Comparison of ENCODE assay signal across 8 mouse cellular contexts in the genomic region with DNA sequence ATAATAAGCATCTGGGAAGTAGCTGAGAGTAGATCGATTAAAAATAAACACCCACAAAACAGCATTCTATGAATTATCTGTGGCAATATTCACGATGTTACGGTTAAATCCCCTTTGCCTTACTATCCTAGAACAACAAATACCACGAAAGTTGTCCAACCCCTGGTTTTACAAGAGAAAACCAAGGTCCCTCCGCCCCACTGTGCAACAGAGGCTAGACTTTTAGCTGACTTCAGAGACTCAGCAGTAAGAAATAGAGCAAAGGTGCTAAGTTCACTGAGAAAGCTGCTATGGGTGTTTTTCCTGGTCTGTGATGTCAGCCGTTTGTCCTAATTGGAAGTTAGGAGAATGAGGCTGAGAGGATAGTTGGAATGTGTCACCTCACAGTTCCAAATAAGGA. TPM values are rescaled to one million over a fixed set of nuclear protein-coding genes. Genes with fewer than 3 reads are reported as not detected.
DNase-seq lines count a peak whose midpoint lies in the region; ATAC-seq and TF ChIP-seq lines count a peak whose summit lies in the region.

No protein-coding gene starts in this region.

- H3K4me1 ChIP-seq in thymus, adult 2 months (replicated peaks; ENCODE audit: control insufficient read depth, insufficient read depth, low read length), result peaks cover 24% of the 10 kb centered on the region
- peaks cover 25% of the 10 kb centered on the region for H3K4me1 ChIP-seq in limb, embryonic 15.5 days

- 0 out of 2 replicates have a peak overlapping the region, but pooled peaks have one; percentile 79 for H3K27ac ChIP-seq in thymus, adult 2 months (ENCODE audit: control insufficient read depth, insufficient read depth, low read length)
- peak overlapping the region; percentile 91 for H3K27ac ChIP-seq in limb, embryonic 15.5 days

- H3K4me3 ChIP-seq in thymus, adult 2 months (ENCODE audit: control insufficient read depth, insufficient read depth, low read length), result peak overlapping the region; percentile 81
- H3K4me3 ChIP-seq in limb, embryonic 15.5 days, result peak overlapping the region; percentile 61

- WGBS in thymus, adult 2 months, result 12% methylated on average over 6 of the region's 6 CpGs
- 53% methylated on average over 6 of the region's 6 CpGs for WGBS in limb, embryonic 15.5 days

- no peak overlapping the region for H3K9ac ChIP-seq in limb, embryonic 15.5 days

- no peaks in the 10 kb centered on the region for H3K9me3 ChIP-seq in limb, embryonic 15.5 days

- DNase-seq in embryo, embryonic 11 days, result peak; percentile 5
- DNase-seq in embryo, embryonic 10 days (ENCODE audit: low spot score), result no peak
- DNase-seq in thymus, adult 2 months, result no peak
- no peak for DNase-seq in thymus, postnatal 0 days (ENCODE audit: low spot score)
- DNase-seq in yolk sac, embryonic 10.5 days (ENCODE audit: low spot score), result peak; percentile 47
- DNase-seq in adrenal gland, adult 18-20 months (ENCODE audit: low spot score in 2 of 2), result no peak
- no peak for DNase-seq in adrenal gland, postnatal 36 days

- ATAC-seq in limb, embryonic 15.5 days (ENCODE audit: insufficient number of reproducible peaks, low FRiP score, low TSS enrichment, low read depth), result no peak

- H3K36me3 ChIP-seq in thymus, adult 2 months (ENCODE audit: control insufficient read depth, insufficient read depth, low read length), result no peaks in the 10 kb centered on the region
- H3K36me3 ChIP-seq in limb, embryonic 15.5 days, result peaks cover 5% of the 10 kb centered on the region

- H3K4me2 ChIP-seq in limb, embryonic 15.5 days, result peak overlapping the region; percentile 88

- H3K27me3 ChIP-seq in thymus, adult 2 months (ENCODE audit: control insufficient read depth, insufficient read depth, low read length), result no peaks in the 10 kb centered on the region
- peaks cover 8% of the 10 kb centered on the region; the same call in 1 of the 2 replicates for H3K27me3 ChIP-seq in limb, embryonic 15.5 days

- TF ChIP-seq POLR2A in thymus, adult 2 months (IDR thresholded peaks at IDR 0.05; ENCODE audit: control insufficient read depth, extremely low read depth, insufficient read depth, low read length, poor library complexity), result no peak

- TF ChIP-seq CTCF in thymus, adult 2 months (IDR thresholded peaks at IDR 0.05; ENCODE audit: borderline replicate concordance, control insufficient read depth, extremely low read depth, insufficient read depth, low read length, poor library complexity), result no peak

RNA-seq across cellular contexts. Expression of a gene that starts 1.0 kb away (rescaled TPM):
- 6.8 and 7.2 TPM in 2 replicates for polyA plus RNA-seq in thymus, adult 2 months (2012; rRNA removed)
- 1.2 TPM in 2 replicates for polyA plus RNA-seq in thymus, postnatal 0 days (2015; fragmentation: Nextera tagmentation; extraction: Ambion mirVana)
- 0.79 and 1.9 TPM in 2 replicates for polyA plus RNA-seq in limb, embryonic 15.5 days (2015; fragmentation: Nextera tagmentation; extraction: Ambion mirVana)
- total RNA-seq in adrenal gland, adult 18-20 months (2021), result 1 to 10 TPM; 2.4 to 3.2 TPM
- 1 to 10 TPM; 1.5 TPM for total RNA-seq in adrenal gland, postnatal 36 days (2021)

RNA-seq across cellular contexts. Expression of a gene that starts 1.9 kb away (rescaled TPM):
- 90.6 and 141 TPM in 2 replicates for polyA plus RNA-seq in thymus, adult 2 months (2012; rRNA removed)
- 28.2 and 30.2 TPM in 2 replicates for polyA plus RNA-seq in thymus, postnatal 0 days (2015; fragmentation: Nextera tagmentation; extraction: Ambion mirVana)
- polyA plus RNA-seq in limb, embryonic 15.5 days (2015; fragmentation: Nextera tagmentation; extraction: Ambion mirVana), result 32.7 and 37.7 TPM in 2 replicates
- total RNA-seq in adrenal gland, adult 18-20 months (2021), result 10 to 100 TPM; 34.6 to 35.8 TPM
- 10 to 100 TPM; 34.8 to 40.0 TPM for total RNA-seq in adrenal gland, postnatal 36 days (2021)

RNA-seq across cellular contexts. Expression of a gene that starts 11.0 kb away (rescaled TPM):
- polyA plus RNA-seq in thymus, adult 2 months (2012; rRNA removed), result 1.8 and 3.0 TPM in 2 replicates
- polyA plus RNA-seq in thymus, postnatal 0 days (2015; fragmentation: Nextera tagmentation; extraction: Ambion mirVana), result 0.54 and 0.85 TPM in 2 replicates
- polyA plus RNA-seq in limb, embryonic 15.5 days (2015; fragmentation: Nextera tagmentation; extraction: Ambion mirVana), result not detected in 2 replicates
- under 1 TPM in 1 of 2 experiments, not detected in 1; 0.38 TPM for total RNA-seq in adrenal gland, adult 18-20 months (2021)
- total RNA-seq in adrenal gland, postnatal 36 days (2021), result not detected

RNA-seq across cellular contexts. Expression of a gene that starts 17.6 kb away (rescaled TPM):
- 120 and 126 TPM in 2 replicates for polyA plus RNA-seq in thymus, adult 2 months (2012; rRNA removed)
- 246 and 259 TPM in 2 replicates for polyA plus RNA-seq in thymus, postnatal 0 days (2015; fragmentation: Nextera tagmentation; extraction: Ambion mirVana)
- polyA plus RNA-seq in limb, embryonic 15.5 days (2015; fragmentation: Nextera tagmentation; extraction: Ambion mirVana), result 173 and 191 TPM in 2 replicates
- total RNA-seq in adrenal gland, adult 18-20 months (2021), result 100 to 1,000 TPM; 199 to 243 TPM
- 100 to 1,000 TPM; 243 to 301 TPM for total RNA-seq in adrenal gland, postnatal 36 days (2021)

RNA-seq across cellular contexts. Expression of a gene that starts 46.9 kb away (rescaled TPM):
- 5.2 and 7.1 TPM in 2 replicates for polyA plus RNA-seq in thymus, adult 2 months (2012; rRNA removed)
- polyA plus RNA-seq in thymus, postnatal 0 days (2015; fragmentation: Nextera tagmentation; extraction: Ambion mirVana), result 15.1 and 16.4 TPM in 2 replicates
- 29.8 and 41.9 TPM in 2 replicates for polyA plus RNA-seq in limb, embryonic 15.5 days (2015; fragmentation: Nextera tagmentation; extraction: Ambion mirVana)
- 10 to 100 TPM; 13.6 to 26.7 TPM for total RNA-seq in adrenal gland, adult 18-20 months (2021)
- total RNA-seq in adrenal gland, postnatal 36 days (2021), result 10 to 100 TPM; 20.8 to 27.0 TPM

Comparison
In these comparisons a context has a peak if more than half of its experiments do, and no peak if none do; other contexts are left out.
1. DNase-seq: peak in embryo, embryonic 11 days (single experiment) and yolk sac, embryonic 10.5 days (single experiment); none in embryo, embryonic 10 days (single experiment), thymus, adult 2 months (single experiment), thymus, postnatal 0 days (single experiment), adrenal gland, adult 18-20 months (0 of 2) and adrenal gland, postnatal 36 days (0 of 2).